Mouse (Mus musculus): ENCODE results near the gene Slc25a19. TPM values are rescaled to one million over a fixed set of nuclear protein-coding genes. Genes with fewer than 3 reads are reported as not detected.
"Not testable (repeated sequence)": the region's sequence is repeated elsewhere in the genome, so short reads cannot be mapped to it uniquely, and the experiment has no call there.

The Slc25a19 gene
- polyA plus RNA-seq, 1 experiment = 144 TPM

GRCm38 (mm10) chr11:115649706-115650105, 21.6 kb upstream of the Slc25a19 start:
- 66% methylated on average over 10 of the region's 10 CpGs for WGBS
- Histone ChIP-seq H3K4me1 (ENCODE audit: control insufficient read depth, insufficient read depth, low read length) (no peaks in the 10 kb centered on the region), H3K27me3 (replicated peaks; ENCODE audit: control insufficient read depth, insufficient read depth, low read length) (no peaks in the 10 kb centered on the region), H3K36me3 (ENCODE audit: control insufficient read depth, insufficient read depth, low read length) (no peaks in the 10 kb centered on the region; the same call in 1 of the 2 replicates), H3K4me3 (ENCODE audit: insufficient read depth, low read depth, low read length) (no peak overlapping the region), H3K27ac (ENCODE audit: insufficient read depth, low read depth, low read length) (no peak overlapping the region)
- DNase-seq = peak; percentile 48
- TF ChIP-seq CTCF (conservative IDR thresholded peaks at IDR 0.05; ENCODE audit: insufficient read depth, insufficient read length, low read depth, low read length) = no peak
- no peak for TF ChIP-seq POLR2A (IDR thresholded peaks at IDR 0.05; ENCODE audit: low read depth, low read length)

GRCm38 (mm10) chr11:115647459-115647858, 19.4 kb upstream of the Slc25a19 start:
- 24% methylated on average over 6 of the region's 6 CpGs for WGBS
- peak; percentile 55 for TF ChIP-seq CTCF (conservative IDR thresholded peaks at IDR 0.05; ENCODE audit: insufficient read depth, insufficient read length, low read depth, low read length)
- no peak for TF ChIP-seq POLR2A (IDR thresholded peaks at IDR 0.05; ENCODE audit: low read depth, low read length)
- Histone ChIP-seq H3K27me3 (replicated peaks; ENCODE audit: control insufficient read depth, insufficient read depth, low read length) (no peaks in the 10 kb centered on the region), H3K4me3 (ENCODE audit: insufficient read depth, low read depth, low read length) (no peak overlapping the region), H3K27ac (ENCODE audit: insufficient read depth, low read depth, low read length) (no peak overlapping the region), H3K36me3 (ENCODE audit: control insufficient read depth, insufficient read depth, low read length) (no peaks in the 10 kb centered on the region), H3K4me1 (ENCODE audit: control insufficient read depth, insufficient read depth, low read length) (no peaks in the 10 kb centered on the region)
- peak; percentile 76 for DNase-seq

GRCm38 (mm10) chr11:115646439-115646838, 18.3 kb upstream of the Slc25a19 start:
- WGBS = 87% methylated on average over 9 of the region's 9 CpGs
- no peak for DNase-seq
- TF ChIP-seq CTCF (conservative IDR thresholded peaks at IDR 0.05; ENCODE audit: insufficient read depth, insufficient read length, low read depth, low read length) = no peak
- no peak for TF ChIP-seq POLR2A (IDR thresholded peaks at IDR 0.05; ENCODE audit: low read depth, low read length)
- no peaks in the 10 kb centered on the region for H3K36me3 ChIP-seq (ENCODE audit: control insufficient read depth, insufficient read depth, low read length)
- no peaks in the 10 kb centered on the region for H3K27me3 ChIP-seq (replicated peaks; ENCODE audit: control insufficient read depth, insufficient read depth, low read length)
- no peaks in the 10 kb centered on the region for H3K4me1 ChIP-seq (ENCODE audit: control insufficient read depth, insufficient read depth, low read length)
- no peak overlapping the region for H3K27ac ChIP-seq (ENCODE audit: insufficient read depth, low read depth, low read length)
- no peak overlapping the region for H3K4me3 ChIP-seq (ENCODE audit: insufficient read depth, low read depth, low read length)

- not testable (repeated sequence) for H3K27me3 ChIP-seq (replicated peaks; ENCODE audit: control insufficient read depth, insufficient read depth, low read length); H3K27ac ChIP-seq (ENCODE audit: insufficient read depth, low read depth, low read length); DNase-seq; H3K4me1 ChIP-seq (ENCODE audit: control insufficient read depth, insufficient read depth, low read length); H3K36me3 ChIP-seq (ENCODE audit: control insufficient read depth, insufficient read depth, low read length); H3K4me3 ChIP-seq (ENCODE audit: insufficient read depth, low read depth, low read length)
- whole genome bisulfite sequencing = 59% methylated on average over 14 of the region's 14 CpGs
Measured at GRCm38 (mm10) chr11:115645498-115645897, 17.4 kb upstream of the Slc25a19 start.

GRCm38 (mm10) chr11:115644308-115644707, 16.2 kb upstream of the Slc25a19 start:
- H3K27me3 ChIP-seq (replicated peaks; ENCODE audit: control insufficient read depth, insufficient read depth, low read length) = no peaks in the 10 kb centered on the region
- H3K4me3 ChIP-seq (ENCODE audit: insufficient read depth, low read depth, low read length) = no peak overlapping the region
- TF ChIP-seq CTCF (conservative IDR thresholded peaks at IDR 0.05; ENCODE audit: insufficient read depth, insufficient read length, low read depth, low read length) (no peak), POLR2A (IDR thresholded peaks at IDR 0.05; ENCODE audit: low read depth, low read length) (no peak)
- no peak overlapping the region for H3K27ac ChIP-seq (ENCODE audit: insufficient read depth, low read depth, low read length)
- 95% methylated on average over 13 of the region's 13 CpGs for WGBS
- H3K36me3 ChIP-seq (ENCODE audit: control insufficient read depth, insufficient read depth, low read length) = no peaks in the 10 kb centered on the region
- H3K4me1 ChIP-seq (ENCODE audit: control insufficient read depth, insufficient read depth, low read length) = no peaks in the 10 kb centered on the region
- no peak for DNase-seq

GRCm38 (mm10) chr11:115643265-115643664, 15.2 kb upstream of the Slc25a19 start:
- no peak overlapping the region for H3K27ac ChIP-seq (ENCODE audit: insufficient read depth, low read depth, low read length)
- WGBS = 84% methylated on average over 10 of the region's 10 CpGs

GRCm38 (mm10) chr11:115642705-115643104, 14.6 kb upstream of the Slc25a19 start:
- Histone ChIP-seq H3K36me3 (ENCODE audit: control insufficient read depth, insufficient read depth, low read length) (no peaks in the 10 kb centered on the region), H3K4me1 (ENCODE audit: control insufficient read depth, insufficient read depth, low read length) (no peaks in the 10 kb centered on the region), H3K27me3 (replicated peaks; ENCODE audit: control insufficient read depth, insufficient read depth, low read length) (no peaks in the 10 kb centered on the region), H3K4me3 (ENCODE audit: insufficient read depth, low read depth, low read length) (no peak overlapping the region), H3K27ac (ENCODE audit: insufficient read depth, low read depth, low read length) (no peak overlapping the region)
- no peak for DNase-seq
- no peak for TF ChIP-seq CTCF (conservative IDR thresholded peaks at IDR 0.05; ENCODE audit: insufficient read depth, insufficient read length, low read depth, low read length)
- no peak for TF ChIP-seq POLR2A (IDR thresholded peaks at IDR 0.05; ENCODE audit: low read depth, low read length)
- WGBS = 91% methylated on average over 2 of the region's 2 CpGs

More at GRCm38 (mm10) chr11:115643265-115643664, 15.2 kb upstream of the Slc25a19 start:
- Histone ChIP-seq H3K27me3 (replicated peaks; ENCODE audit: control insufficient read depth, insufficient read depth, low read length) (no peaks in the 10 kb centered on the region), H3K36me3 (ENCODE audit: control insufficient read depth, insufficient read depth, low read length) (no peaks in the 10 kb centered on the region), H3K4me3 (ENCODE audit: insufficient read depth, low read depth, low read length) (no peak overlapping the region), H3K4me1 (ENCODE audit: control insufficient read depth, insufficient read depth, low read length) (no peaks in the 10 kb centered on the region)
- DNase-seq = no peak
- no peak for TF ChIP-seq CTCF (conservative IDR thresholded peaks at IDR 0.05; ENCODE audit: insufficient read depth, insufficient read length, low read depth, low read length)

GRCm38 (mm10) chr11:115641664-115642036, 13.6 kb upstream of the Slc25a19 start:
- TF ChIP-seq CTCF (conservative IDR thresholded peaks at IDR 0.05; ENCODE audit: insufficient read depth, insufficient read length, low read depth, low read length) (no peak), POLR2A (IDR thresholded peaks at IDR 0.05; ENCODE audit: low read depth, low read length) (no peak)
- no peaks in the 10 kb centered on the region for H3K4me1 ChIP-seq (ENCODE audit: control insufficient read depth, insufficient read depth, low read length)

More at GRCm38 (mm10) chr11:115641664-115642036, 13.6 kb upstream of the Slc25a19 start:
- Histone ChIP-seq H3K36me3 (ENCODE audit: control insufficient read depth, insufficient read depth, low read length) (no peaks in the 10 kb centered on the region), H3K4me3 (ENCODE audit: insufficient read depth, low read depth, low read length) (no peak overlapping the region), H3K27ac (ENCODE audit: insufficient read depth, low read depth, low read length) (no peak overlapping the region), H3K27me3 (replicated peaks; ENCODE audit: control insufficient read depth, insufficient read depth, low read length) (no peaks in the 10 kb centered on the region)
- 84% methylated on average over 4 of the region's 4 CpGs for WGBS
- DNase-seq = no peak

All from kidney, adult 2 months (tissue).